Mouse (Mus musculus): ENCODE data around the gene Ubl4b. TPM values are rescaled to one million over a fixed set of nuclear protein-coding genes. Genes with fewer than 3 reads are reported as not detected.
A peak's percentile ranks its signal among the peaks of the same experiment; 100 is the strongest.

Gene Ubl4b
- polyA plus RNA-seq, 1 experiment: 0.06 TPM

DNA sequence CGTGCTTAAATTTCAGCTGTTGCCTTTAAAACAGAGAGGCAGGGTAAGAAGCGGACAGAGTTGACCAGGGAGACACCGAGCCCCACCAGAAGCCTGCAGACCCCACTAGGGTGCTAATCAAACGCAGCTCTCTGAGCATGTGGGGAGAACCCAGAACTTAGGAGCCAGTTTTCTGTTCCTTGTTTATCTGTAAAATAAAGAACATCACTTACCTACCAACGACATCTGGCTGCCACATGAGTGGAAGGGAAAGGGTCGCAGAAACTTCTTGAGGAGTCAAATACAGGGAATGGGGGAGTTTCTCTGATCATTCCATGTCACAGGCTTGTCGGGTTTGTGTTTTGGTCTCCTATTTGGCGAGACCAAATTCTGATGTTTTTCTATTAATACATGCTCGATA, 46.9 kb downstream of the Ubl4b start:
- H3K4me1 ChIP-seq (ENCODE audit: control insufficient read depth, insufficient read depth, low read length): peaks cover 16% of the 10 kb centered on the region
- H3K27me3 ChIP-seq (replicated peaks; ENCODE audit: control insufficient read depth, insufficient read depth, low read length): no peaks in the 10 kb centered on the region
- TF ChIP-seq POLR2A (IDR thresholded peaks at IDR 0.05; ENCODE audit: low read depth, low read length): no peak
- no peak for TF ChIP-seq CTCF (conservative IDR thresholded peaks at IDR 0.05; ENCODE audit: insufficient read depth, insufficient read length, low read depth, low read length)
- no peaks in the 10 kb centered on the region for H3K36me3 ChIP-seq (ENCODE audit: control insufficient read depth, insufficient read depth, low read length)
- no peak for DNase-seq
- no peak overlapping the region for H3K27ac ChIP-seq (ENCODE audit: insufficient read depth, low read depth, low read length)
- no peak overlapping the region for H3K4me3 ChIP-seq (ENCODE audit: insufficient read depth, low read depth, low read length)
- 88% methylated on average over 9 of the region's 9 CpGs for WGBS

GRCm38 (mm10) chr3:107506531-107506930, 48.3 kb downstream of the Ubl4b start:
- WGBS: 21% methylated on average over 4 of the region's 4 CpGs
- H3K4me1 ChIP-seq (ENCODE audit: control insufficient read depth, insufficient read depth, low read length): peaks cover 16% of the 10 kb centered on the region
- H3K27me3 ChIP-seq (replicated peaks; ENCODE audit: control insufficient read depth, insufficient read depth, low read length): no peaks in the 10 kb centered on the region
- DNase-seq: peak; percentile 78
- H3K27ac ChIP-seq (ENCODE audit: insufficient read depth, low read depth, low read length): peak overlapping the region; percentile 64
- H3K4me3 ChIP-seq (ENCODE audit: insufficient read depth, low read depth, low read length): no peak overlapping the region
- no peaks in the 10 kb centered on the region for H3K36me3 ChIP-seq (ENCODE audit: control insufficient read depth, insufficient read depth, low read length)
- no peak for TF ChIP-seq POLR2A (IDR thresholded peaks at IDR 0.05; ENCODE audit: low read depth, low read length)
- no peak for TF ChIP-seq CTCF (conservative IDR thresholded peaks at IDR 0.05; ENCODE audit: insufficient read depth, insufficient read length, low read depth, low read length)

DNA sequence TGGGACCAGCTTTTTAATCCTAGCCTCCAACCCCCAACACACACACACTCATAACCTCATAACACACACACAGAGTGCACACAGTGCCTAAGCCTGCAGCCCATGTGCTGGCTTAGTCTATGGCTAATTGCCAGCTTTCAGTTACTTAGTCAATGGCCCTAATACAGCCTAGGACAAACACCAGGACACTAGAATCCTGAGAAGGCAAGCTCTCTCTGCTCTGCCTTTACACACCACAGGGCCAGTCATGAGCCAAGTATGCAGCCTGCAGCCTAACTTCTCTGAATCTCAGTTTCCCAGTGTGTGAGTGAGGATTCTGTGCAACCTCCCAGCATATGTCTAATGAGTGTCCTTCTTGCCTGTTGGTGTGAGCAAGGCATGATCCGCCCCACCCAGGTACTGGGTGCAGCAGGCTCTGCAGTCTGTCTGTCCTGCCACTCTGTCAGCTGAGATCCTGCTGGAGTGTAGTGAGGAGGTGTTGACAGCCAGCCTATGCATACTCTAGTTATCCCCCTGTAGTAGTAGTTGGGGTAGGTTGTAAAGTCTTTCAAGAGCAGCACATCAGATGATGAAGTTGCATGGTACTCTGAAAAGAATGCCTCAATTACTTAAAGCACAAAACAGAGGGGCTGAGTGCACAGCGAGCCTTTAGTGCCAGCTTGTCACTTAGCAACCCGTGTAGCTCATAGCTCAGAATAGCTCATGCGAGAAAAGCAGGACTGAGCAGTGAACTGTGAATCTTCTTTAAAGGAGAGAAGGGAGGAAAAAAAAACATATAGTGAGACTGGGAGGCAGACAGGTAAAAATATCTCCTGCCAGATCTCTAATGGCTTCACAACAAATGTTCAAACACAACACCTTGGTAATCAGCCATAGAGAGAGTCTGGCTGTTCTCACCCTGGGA, 49.2 kb downstream of the Ubl4b start:
- TF ChIP-seq CTCF (conservative IDR thresholded peaks at IDR 0.05; ENCODE audit: insufficient read depth, insufficient read length, low read depth, low read length): no peak
- no peak for TF ChIP-seq POLR2A (IDR thresholded peaks at IDR 0.05; ENCODE audit: low read depth, low read length)

GRCm38 (mm10) chr3:107504542-107504941, 50.3 kb downstream of the Ubl4b start:
- Histone ChIP-seq H3K4me1 (ENCODE audit: control insufficient read depth, insufficient read depth, low read length) (peaks cover 16% of the 10 kb centered on the region), H3K4me3 (ENCODE audit: insufficient read depth, low read depth, low read length) (no peak overlapping the region), H3K36me3 (ENCODE audit: control insufficient read depth, insufficient read depth, low read length) (no peaks in the 10 kb centered on the region), H3K27me3 (replicated peaks; ENCODE audit: control insufficient read depth, insufficient read depth, low read length) (no peaks in the 10 kb centered on the region), H3K27ac (ENCODE audit: insufficient read depth, low read depth, low read length) (no peak overlapping the region)
- WGBS: 73% methylated on average over 1 of the region's 1 CpGs
- no peak for TF ChIP-seq POLR2A (IDR thresholded peaks at IDR 0.05; ENCODE audit: low read depth, low read length)
- no peak for TF ChIP-seq CTCF (conservative IDR thresholded peaks at IDR 0.05; ENCODE audit: insufficient read depth, insufficient read length, low read depth, low read length)
- no peak for DNase-seq

More for the DNA sequence above, 49.2 kb downstream of the Ubl4b start:
- peaks cover 16% of the 10 kb centered on the region for H3K4me1 ChIP-seq (ENCODE audit: control insufficient read depth, insufficient read depth, low read length)
- peak; percentile 82 for DNase-seq
- no peaks in the 10 kb centered on the region for H3K36me3 ChIP-seq (ENCODE audit: control insufficient read depth, insufficient read depth, low read length)
- no peak overlapping the region for H3K4me3 ChIP-seq (ENCODE audit: insufficient read depth, low read depth, low read length)
- peak overlapping the region; percentile 64 for H3K27ac ChIP-seq (ENCODE audit: insufficient read depth, low read depth, low read length)
- no peaks in the 10 kb centered on the region for H3K27me3 ChIP-seq (replicated peaks; ENCODE audit: control insufficient read depth, insufficient read depth, low read length)
- 26% methylated on average over 4 of the region's 4 CpGs for WGBS

GRCm38 (mm10) chr3:107503716-107504115, 51.2 kb downstream of the Ubl4b start:
- Histone ChIP-seq H3K4me3 (ENCODE audit: insufficient read depth, low read depth, low read length) (no peak overlapping the region), H3K36me3 (ENCODE audit: control insufficient read depth, insufficient read depth, low read length) (no peaks in the 10 kb centered on the region), H3K27ac (ENCODE audit: insufficient read depth, low read depth, low read length) (no peak overlapping the region), H3K27me3 (replicated peaks; ENCODE audit: control insufficient read depth, insufficient read depth, low read length) (no peaks in the 10 kb centered on the region), H3K4me1 (ENCODE audit: control insufficient read depth, insufficient read depth, low read length) (peaks cover 16% of the 10 kb centered on the region)
- WGBS: 90% methylated on average over 2 of the region's 2 CpGs
- DNase-seq: no peak
- no peak for TF ChIP-seq CTCF (conservative IDR thresholded peaks at IDR 0.05; ENCODE audit: insufficient read depth, insufficient read length, low read depth, low read length)
- no peak for TF ChIP-seq POLR2A (IDR thresholded peaks at IDR 0.05; ENCODE audit: low read depth, low read length)

Other genes starting within 250 kb of the Ubl4b start
- 6.2 and 6.4 TPM in 2 replicates for gene Rbm15, start 221.4 kb downstream of the Ubl4b start, polyA plus RNA-seq (2012; rRNA removed)
- gene Kcnc4, start 95.5 kb downstream of the Ubl4b start, polyA plus RNA-seq (2012; rRNA removed): 0.20 and 0.78 TPM in 2 replicates
- 16.0 and 19.2 TPM in 2 replicates for gene Slc6a17, start 37.1 kb downstream of the Ubl4b start, polyA plus RNA-seq (2012; rRNA removed)
- not detected in 2 replicates for gene Alx3, start 40.0 kb upstream of the Ubl4b start, polyA plus RNA-seq (2012; rRNA removed)
- not detected in 2 replicates for gene Gm10961, start 76.2 kb upstream of the Ubl4b start, polyA plus RNA-seq (2012; rRNA removed)
- gene Strip1, start 76.6 kb upstream of the Ubl4b start, polyA plus RNA-seq (2012; rRNA removed): 46.0 and 54.1 TPM in 2 replicates
- gene Ahcyl1, start 141.5 kb upstream of the Ubl4b start, polyA plus RNA-seq (2012; rRNA removed): 88.6 and 101 TPM in 2 replicates
- 10.7 and 12.4 TPM in 2 replicates for gene Csf1, start 205.4 kb upstream of the Ubl4b start, polyA plus RNA-seq (2012; rRNA removed)